Mouse (Mus musculus): Measurements from ENCODE around the gene Klrb1b. TPM values are rescaled to one million over a fixed set of nuclear protein-coding genes. Genes with fewer than 3 reads are reported as not detected.

The Klrb1b gene
- total and polyA plus RNA-seq, 3 experiments, result 0.05 TPM; not detected in 2

GRCm38 (mm10) chr6:128838342-128839265, 12.5 kb upstream of the Klrb1b start:
- H3K4me3 ChIP-seq (ENCODE audit: low read depth, low read length), result peak overlapping the region; percentile 68
- peaks cover 3% of the 10 kb centered on the region; the same call in 1 of the 2 replicates for H3K27me3 ChIP-seq (ENCODE audit: insufficient read depth, low read length)
- peaks cover 9% of the 10 kb centered on the region for H3K4me1 ChIP-seq (ENCODE audit: insufficient read depth, low read depth, low read length)

GRCm38 (mm10) chr6:128837454-128838341, 11.6 kb upstream of the Klrb1b start:
- peaks cover 2% of the 10 kb centered on the region; the same call in 1 of the 2 replicates for H3K27me3 ChIP-seq (ENCODE audit: insufficient read depth, low read length)
- no peak for TF ChIP-seq CTCF (IDR thresholded peaks at IDR 0.05; ENCODE audit: low read depth, low read length)
- TF ChIP-seq GATA1 (IDR thresholded peaks at IDR 0.05; ENCODE audit: borderline replicate concordance, low read length), result no peak
- TF ChIP-seq POLR2AphosphoS5 (IDR thresholded peaks at IDR 0.05; ENCODE audit: insufficient replicate concordance, low read depth, low read length), result no peak
- TF ChIP-seq TAL1 (conservative IDR thresholded peaks at IDR 0.05; ENCODE audit: low read depth, low read length), result no peak
- TF ChIP-seq GATA2 (IDR thresholded peaks at IDR 0.05; ENCODE audit: borderline replicate concordance, low read depth, low read length), result no peak
- H3K4me3 ChIP-seq (ENCODE audit: low read depth, low read length), result peak overlapping the region; percentile 46; the same call in 1 of the 2 replicates
- peaks cover 7% of the 10 kb centered on the region for H3K4me1 ChIP-seq (ENCODE audit: insufficient read depth, low read depth, low read length)
- no peak for ATAC-seq (ENCODE audit: extremely low read depth, insufficient number of reproducible peaks, low FRiP score, poor library complexity, severe bottlenecking)
- H3K36me3 ChIP-seq (replicated peaks), result no peaks in the 10 kb centered on the region
- H3K9me3 ChIP-seq (replicated peaks), result peaks cover 46% of the 10 kb centered on the region
- no peak for DNase-seq (ENCODE audit: low spot score)

More at GRCm38 (mm10) chr6:128838342-128839265, 12.5 kb upstream of the Klrb1b start:
- ATAC-seq (ENCODE audit: extremely low read depth, insufficient number of reproducible peaks, low FRiP score, poor library complexity, severe bottlenecking) (0 out of 2 replicates have a peak, but pooled peaks have one; percentile 4), DNase-seq (ENCODE audit: low spot score) (no peak)
- TF ChIP-seq TAL1 (conservative IDR thresholded peaks at IDR 0.05; ENCODE audit: low read depth, low read length), result no peak
- no peak for TF ChIP-seq GATA1 (IDR thresholded peaks at IDR 0.05; ENCODE audit: borderline replicate concordance, low read length)
- no peak for TF ChIP-seq GATA2 (IDR thresholded peaks at IDR 0.05; ENCODE audit: borderline replicate concordance, low read depth, low read length)
- no peak for TF ChIP-seq POLR2AphosphoS5 (IDR thresholded peaks at IDR 0.05; ENCODE audit: insufficient replicate concordance, low read depth, low read length)
- TF ChIP-seq CTCF (IDR thresholded peaks at IDR 0.05; ENCODE audit: low read depth, low read length), result no peak
- H3K9me3 ChIP-seq (replicated peaks), result peaks cover 45% of the 10 kb centered on the region
- no peaks in the 10 kb centered on the region for H3K36me3 ChIP-seq (replicated peaks)

GRCm38 (mm10) chr6:128836955-128837334, 10.8 kb upstream of the Klrb1b start:
- no peak for ATAC-seq (ENCODE audit: extremely low read depth, insufficient number of reproducible peaks, low FRiP score, poor library complexity, severe bottlenecking)
- peaks cover 6% of the 10 kb centered on the region for H3K4me1 ChIP-seq (ENCODE audit: insufficient read depth, low read depth, low read length)
- TF ChIP-seq GATA2 (IDR thresholded peaks at IDR 0.05; ENCODE audit: borderline replicate concordance, low read depth, low read length) (no peak), POLR2AphosphoS5 (IDR thresholded peaks at IDR 0.05; ENCODE audit: insufficient replicate concordance, low read depth, low read length) (no peak), CTCF (IDR thresholded peaks at IDR 0.05; ENCODE audit: low read depth, low read length) (no peak), TAL1 (conservative IDR thresholded peaks at IDR 0.05; ENCODE audit: low read depth, low read length) (no peak), GATA1 (IDR thresholded peaks at IDR 0.05; ENCODE audit: borderline replicate concordance, low read length) (no peak)
- no peaks in the 10 kb centered on the region for H3K27me3 ChIP-seq (ENCODE audit: insufficient read depth, low read length)
- H3K4me3 ChIP-seq (ENCODE audit: low read depth, low read length), result no peak overlapping the region
- no peaks in the 10 kb centered on the region for H3K36me3 ChIP-seq (replicated peaks)
- DNase-seq (ENCODE audit: low spot score), result no peak
- H3K9me3 ChIP-seq (replicated peaks), result peaks cover 40% of the 10 kb centered on the region

GRCm38 (mm10) chr6:128836191-128836954, 10.2 kb upstream of the Klrb1b start:
- no peak for ATAC-seq (ENCODE audit: extremely low read depth, insufficient number of reproducible peaks, low FRiP score, poor library complexity, severe bottlenecking)
- no peak for DNase-seq (ENCODE audit: low spot score)
- Histone ChIP-seq H3K27me3 (ENCODE audit: insufficient read depth, low read length) (no peaks in the 10 kb centered on the region), H3K36me3 (replicated peaks) (no peaks in the 10 kb centered on the region), H3K4me1 (ENCODE audit: insufficient read depth, low read depth, low read length) (peaks cover 6% of the 10 kb centered on the region), H3K9me3 (replicated peaks) (peaks cover 34% of the 10 kb centered on the region), H3K4me3 (ENCODE audit: low read depth, low read length) (no peak overlapping the region)
- TF ChIP-seq POLR2AphosphoS5 (IDR thresholded peaks at IDR 0.05; ENCODE audit: insufficient replicate concordance, low read depth, low read length) (no peak), TAL1 (conservative IDR thresholded peaks at IDR 0.05; ENCODE audit: low read depth, low read length) (no peak), GATA1 (IDR thresholded peaks at IDR 0.05; ENCODE audit: borderline replicate concordance, low read length) (no peak), CTCF (IDR thresholded peaks at IDR 0.05; ENCODE audit: low read depth, low read length) (no peak), GATA2 (IDR thresholded peaks at IDR 0.05; ENCODE audit: borderline replicate concordance, low read depth, low read length) (no peak)

GRCm38 (mm10) chr6:128835571-128835970, 9.4 kb upstream of the Klrb1b start:
- DNase-seq (ENCODE audit: low spot score) (no peak), ATAC-seq (ENCODE audit: extremely low read depth, insufficient number of reproducible peaks, low FRiP score, poor library complexity, severe bottlenecking) (no peak)
- no peak overlapping the region for H3K4me3 ChIP-seq (ENCODE audit: low read depth, low read length)
- no peaks in the 10 kb centered on the region for H3K36me3 ChIP-seq (replicated peaks)
- H3K4me1 ChIP-seq (ENCODE audit: insufficient read depth, low read depth, low read length), result peaks cover 6% of the 10 kb centered on the region
- no peak for TF ChIP-seq GATA1 (IDR thresholded peaks at IDR 0.05; ENCODE audit: borderline replicate concordance, low read length)
- no peak for TF ChIP-seq GATA2 (IDR thresholded peaks at IDR 0.05; ENCODE audit: borderline replicate concordance, low read depth, low read length)
- TF ChIP-seq CTCF (IDR thresholded peaks at IDR 0.05; ENCODE audit: low read depth, low read length), result no peak
- no peak for TF ChIP-seq TAL1 (conservative IDR thresholded peaks at IDR 0.05; ENCODE audit: low read depth, low read length)
- TF ChIP-seq POLR2AphosphoS5 (IDR thresholded peaks at IDR 0.05; ENCODE audit: insufficient replicate concordance, low read depth, low read length), result no peak
- no peaks in the 10 kb centered on the region for H3K27me3 ChIP-seq (ENCODE audit: insufficient read depth, low read length)
- H3K9me3 ChIP-seq (replicated peaks), result peaks cover 34% of the 10 kb centered on the region

Data from G1E (cell line).